Mouse (Mus musculus): ENCODE data around the gene Lrfn3. TPM values are rescaled to one million over a fixed set of nuclear protein-coding genes. Genes with fewer than 3 reads are reported as not detected.
A peak's percentile ranks its signal among the peaks of the same experiment; 100 is the strongest.

The Lrfn3 gene
- total RNA-seq, 1 experiment from 2014 or later = not detected

GRCm38 (mm10) chr7:30323795-30324194 lies 38.8 kb downstream of the Lrfn3 start, which contains the start of gene Sdhaf1:
Gene Sdhaf1 (minus strand): TSS chr7:30323895.
- ATAC-seq (replicated peaks in 1 of 2; ENCODE audit: insufficient read depth in 1 of 2, low FRiP score in 2 of 2, low TSS enrichment in 1 of 2, low read depth in 1 of 2, poor library complexity in 2 of 2, severe bottlenecking in 2 of 2) = no peak

GRCm38 (mm10) chr7:30322865-30323264 lies 39.7 kb downstream of the Lrfn3 start:
- 0 out of 4 replicates have a peak, but pooled peaks of 1 of the 2 experiments have one; percentile 5 for ATAC-seq (replicated peaks in 1 of 2; ENCODE audit: insufficient read depth in 1 of 2, low FRiP score in 2 of 2, low TSS enrichment in 1 of 2, low read depth in 1 of 2, poor library complexity in 2 of 2, severe bottlenecking in 2 of 2)

GRCm38 (mm10) chr7:30322285-30322667 lies 40.3 kb downstream of the Lrfn3 start:
- ATAC-seq (replicated peaks in 1 of 2; ENCODE audit: insufficient read depth in 1 of 2, low FRiP score in 2 of 2, low TSS enrichment in 1 of 2, low read depth in 1 of 2, poor library complexity in 2 of 2, severe bottlenecking in 2 of 2) = peak; percentile 95

- ATAC-seq (replicated peaks in 1 of 2; ENCODE audit: insufficient read depth in 1 of 2, low FRiP score in 2 of 2, low TSS enrichment in 1 of 2, low read depth in 1 of 2, poor library complexity in 2 of 2, severe bottlenecking in 2 of 2) = peak; percentile 55 to 65; a peak in 3 of 4 replicates
Measured at GRCm38 (mm10) chr7:30321539-30322284, 40.9 kb downstream of the Lrfn3 start, which contains the start of gene E130208F15Rik. Gene E130208F15Rik (plus strand): TSS chr7:30321740.

- no peak for ATAC-seq (replicated peaks in 1 of 2; ENCODE audit: insufficient read depth in 1 of 2, low FRiP score in 2 of 2, low TSS enrichment in 1 of 2, low read depth in 1 of 2, poor library complexity in 2 of 2, severe bottlenecking in 2 of 2)
Measured at GRCm38 (mm10) chr7:30320946-30321345, 41.6 kb downstream of the Lrfn3 start.

GRCm38 (mm10) chr7:30318142-30318541 lies 44.4 kb downstream of the Lrfn3 start:
- no peak for ATAC-seq (replicated peaks in 1 of 2; ENCODE audit: insufficient read depth in 1 of 2, low FRiP score in 2 of 2, low TSS enrichment in 1 of 2, low read depth in 1 of 2, poor library complexity in 2 of 2, severe bottlenecking in 2 of 2)

GRCm38 (mm10) chr7:30315559-30316529 lies 46.7 kb downstream of the Lrfn3 start:
- no peak for ATAC-seq (replicated peaks in 1 of 2; ENCODE audit: insufficient read depth in 1 of 2, low FRiP score in 2 of 2, low TSS enrichment in 1 of 2, low read depth in 1 of 2, poor library complexity in 2 of 2, severe bottlenecking in 2 of 2)

- ATAC-seq (replicated peaks in 1 of 2; ENCODE audit: insufficient read depth in 1 of 2, low FRiP score in 2 of 2, low TSS enrichment in 1 of 2, low read depth in 1 of 2, poor library complexity in 2 of 2, severe bottlenecking in 2 of 2) = no peak
Measured at GRCm38 (mm10) chr7:30314721-30315155, 47.8 kb downstream of the Lrfn3 start, which contains the start of gene Syne4. Gene Syne4 (plus strand): TSS chr7:30314807.

- ATAC-seq (replicated peaks in 1 of 2; ENCODE audit: insufficient read depth in 1 of 2, low FRiP score in 2 of 2, low TSS enrichment in 1 of 2, low read depth in 1 of 2, poor library complexity in 2 of 2, severe bottlenecking in 2 of 2) = no peak
Measured at GRCm38 (mm10) chr7:30313666-30314320, 48.8 kb downstream of the Lrfn3 start.

GRCm38 (mm10) chr7:30310136-30310535 lies 52.4 kb downstream of the Lrfn3 start:
- no peak for ATAC-seq (replicated peaks in 1 of 2; ENCODE audit: insufficient read depth in 1 of 2, low FRiP score in 2 of 2, low TSS enrichment in 1 of 2, low read depth in 1 of 2, poor library complexity in 2 of 2, severe bottlenecking in 2 of 2)

- no peak for ATAC-seq (replicated peaks in 1 of 2; ENCODE audit: insufficient read depth in 1 of 2, low FRiP score in 2 of 2, low TSS enrichment in 1 of 2, low read depth in 1 of 2, poor library complexity in 2 of 2, severe bottlenecking in 2 of 2)
Measured at GRCm38 (mm10) chr7:30309395-30310129, 53.0 kb downstream of the Lrfn3 start.

- peak; percentile 99 for ATAC-seq (replicated peaks in 1 of 2; ENCODE audit: insufficient read depth in 1 of 2, low FRiP score in 2 of 2, low TSS enrichment in 1 of 2, low read depth in 1 of 2, poor library complexity in 2 of 2, severe bottlenecking in 2 of 2)
Measured at GRCm38 (mm10) chr7:30308076-30309005, 54.2 kb downstream of the Lrfn3 start, which contains the start of gene Alkbh6. Gene Alkbh6 (plus strand): TSS chr7:30308717.

- no peak for ATAC-seq (replicated peaks in 1 of 2; ENCODE audit: insufficient read depth in 1 of 2, low FRiP score in 2 of 2, low TSS enrichment in 1 of 2, low read depth in 1 of 2, poor library complexity in 2 of 2, severe bottlenecking in 2 of 2)
Measured at GRCm38 (mm10) chr7:30306083-30306779, 56.3 kb downstream of the Lrfn3 start.

Data from hematopoietic stem cell, adult 5-6 weeks (primary cell).